Mouse (Mus musculus) spleen, adult 2 months (tissue): Measurements from ENCODE around the gene Tmem267. TPM values are rescaled to one million over a fixed set of nuclear protein-coding genes. Genes with fewer than 3 reads are reported as not detected.
A peak's percentile ranks its signal among the peaks of the same experiment; 100 is the strongest.
"Not testable (repeated sequence)": the region's sequence is repeated elsewhere in the genome, so short reads cannot be mapped to it uniquely, and the experiment has no call there.

Experiments
- DNase-seq, 2 experiments: peaks; one replicate each; pipeline versions ENCODE4 v3.0.0 to v3.0.0-alpha.2; 2012 to 2021; ENCODE audit warnings: low spot score in 2 of 2, low read depth in 1 of 2
- H3K27ac ChIP-seq: fragments of 200-500 bp; 2 replicates; pipeline ENCODE4 v1.5.1; 2012; ENCODE audit warnings: low read length, inconsistent platforms; ENCODE audit not compliant: insufficient read depth
- H3K27me3 ChIP-seq: fragments of 200-500 bp; 2 replicates; pipeline ENCODE4 v1.6.1; 2012; ENCODE audit warnings: mild to moderate bottlenecking, moderate library complexity, low read length, inconsistent platforms; ENCODE audit not compliant: control insufficient read depth, insufficient read depth
- H3K36me3 ChIP-seq: fragments of 200-500 bp; 2 replicates; pipeline ENCODE4 v1.6.1; 2012; ENCODE audit warnings: mild to moderate bottlenecking, low read length, inconsistent platforms; ENCODE audit not compliant: control insufficient read depth, insufficient read depth
- H3K4me1 ChIP-seq: fragments of 200-500 bp; 2 replicates; pipeline ENCODE4 v1.6.1; 2011; ENCODE audit warnings: inconsistent platforms; ENCODE audit not compliant: control insufficient read depth, insufficient read depth, insufficient read length
- H3K4me3 ChIP-seq: fragments of 200-500 bp; 2 replicates; pipeline ENCODE4 v1.5.1; 2011; ENCODE audit warnings: mild to moderate bottlenecking, inconsistent platforms; ENCODE audit not compliant: insufficient read depth, insufficient read length; ENCODE audit errors: extremely low read depth
- CTCF ChIP-seq: fragments of 200-500 bp; IDR thresholded peaks from 2 replicates; pipeline ENCODE4 v1.5.1; 2011; ENCODE audit warnings: mild to moderate bottlenecking, inconsistent platforms; ENCODE audit not compliant: insufficient read depth, insufficient read length, insufficient replicate concordance; ENCODE audit errors: extremely low read depth
- POLR2A ChIP-seq: fragments of 200-500 bp; IDR thresholded peaks from 2 replicates; pipeline ENCODE4 v1.6.1; 2011; ENCODE audit warnings: low read depth, low read length, inconsistent platforms
- WGBS: fragments of 180-500 bp; shearing (Covaris S2); methylation state at CpG from one replicate; pipeline ENCODE4 v1.1.7; 2018; 5-methylcytosine and 5-hydroxymethylcytosine counted together
- polyA plus RNA-seq: library from polyadenylated mRNA; depleted of rRNA; stranded (reverse); fragments of >200 nt; gene quantifications from 2 replicates; pipeline ENCODE4 v1.2.3, GENCODE M21; 2012

Tmem267 gene
- polyA plus RNA-seq, 1 experiment: 2.4 TPM

DNA sequence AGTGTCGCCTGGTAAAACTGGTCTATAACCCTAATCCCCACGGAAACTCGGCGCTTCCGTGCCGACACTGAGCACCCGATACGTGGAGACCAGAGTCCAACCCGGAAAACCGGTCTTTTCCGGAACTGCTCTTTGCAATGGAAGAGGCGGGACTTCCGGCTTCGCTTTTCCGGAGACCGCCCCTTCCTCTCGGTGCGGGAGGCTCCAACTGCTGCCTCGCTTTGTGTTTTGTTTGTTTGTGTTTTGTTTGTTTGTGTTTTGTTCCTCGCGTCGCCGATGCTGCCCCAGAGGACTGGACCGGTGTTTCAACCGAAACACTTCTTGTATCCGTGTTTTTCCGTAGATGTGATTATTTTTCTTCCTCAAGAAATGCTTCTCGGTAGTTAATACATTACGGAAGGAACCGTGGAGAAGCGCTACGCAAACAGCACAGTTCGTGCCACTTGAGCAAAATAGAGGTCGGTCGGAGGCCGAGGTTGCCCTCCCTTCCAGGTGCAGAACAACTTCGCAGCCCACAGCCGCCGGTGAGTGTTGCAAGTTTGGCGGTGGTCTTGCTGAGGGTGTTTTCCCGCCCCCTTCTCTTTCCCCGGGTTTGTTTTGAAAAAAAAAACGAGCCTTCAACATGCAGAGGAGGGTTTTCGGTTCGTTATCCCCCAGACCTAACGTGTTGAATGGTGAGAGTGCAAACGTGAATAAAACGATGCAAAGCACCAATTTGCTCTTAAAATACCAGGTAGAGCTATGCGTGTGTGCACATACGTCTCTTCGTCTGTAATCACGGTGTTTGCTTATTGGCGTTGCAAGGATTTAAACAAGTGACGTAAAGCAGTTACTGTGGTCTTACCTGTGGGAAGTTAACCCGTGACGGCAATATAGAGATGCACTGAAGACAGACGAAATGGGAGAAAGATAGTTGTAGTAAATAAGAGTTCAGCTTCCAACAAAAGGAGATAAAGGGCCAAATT lies 25.0 kb upstream of the Tmem267 start, which contains the start of gene 4833420G17Rik:
4833420G17Rik (plus strand) TSS at position 173 of the 965 bp plus-strand sequence.
- WGBS: 3% methylated on average over 57 of the region's 57 CpGs
- H3K4me3 ChIP-seq: peak within 1 kb of the TSS; percentile 79

GRCm38 (mm10) chr13:119476631-119477030 lies 11.2 kb upstream of the Tmem267 start:
- H3K36me3 ChIP-seq: peaks cover 35% of the 10 kb centered on the region
- WGBS: 91% methylated on average over 9 of the region's 9 CpGs

More for the DNA sequence above, 25.0 kb upstream of the Tmem267 start, which contains the start of gene 4833420G17Rik:
- peak within 1 kb of the TSS; percentile 66 for H3K27ac ChIP-seq
- peaks cover 11% of the 10 kb centered on the region for H3K36me3 ChIP-seq
- peak; percentile 95 for TF ChIP-seq POLR2A
- TF ChIP-seq CTCF: no peak
- peaks cover 2% of the 10 kb centered on the region; the same call in 1 of the 2 replicates for H3K4me1 ChIP-seq
- DNase-seq: peak; percentile 82 to 86
- H3K27me3 ChIP-seq: no peaks in the 10 kb centered on the region

DNA sequence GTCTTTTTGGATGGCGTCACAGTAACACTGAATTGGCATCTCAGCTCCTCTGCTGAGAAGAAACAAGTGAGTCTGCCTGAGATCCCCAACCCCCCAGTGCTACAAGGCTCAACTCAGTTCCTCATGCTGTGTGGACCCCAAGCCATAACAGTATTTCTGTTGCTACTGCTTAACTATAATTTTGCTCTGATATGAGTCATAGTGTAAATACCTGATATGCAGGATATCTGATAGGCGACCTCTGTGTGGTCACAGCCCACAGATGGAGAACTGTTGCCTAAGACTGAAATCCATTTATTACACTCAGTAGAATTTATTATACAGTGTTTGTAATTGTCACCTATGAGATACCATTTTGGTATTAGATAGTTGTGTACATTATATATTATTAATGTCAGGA lies 10.1 kb upstream of the Tmem267 start:
- TF ChIP-seq POLR2A (no peak), CTCF (no peak)
- Histone ChIP-seq H3K4me3 (no peak overlapping the region), H3K4me1 (no peaks in the 10 kb centered on the region), H3K27ac (no peak overlapping the region), H3K27me3 (no peaks in the 10 kb centered on the region), H3K36me3 (peaks cover 32% of the 10 kb centered on the region)
- 89% methylated on average over 2 of the region's 2 CpGs for WGBS
- DNase-seq: no peak

More at GRCm38 (mm10) chr13:119476631-119477030, 11.2 kb upstream of the Tmem267 start:
- H3K4me3 ChIP-seq: no peak overlapping the region
- H3K4me1 ChIP-seq: no peaks in the 10 kb centered on the region
- no peak for DNase-seq
- H3K27me3 ChIP-seq: no peaks in the 10 kb centered on the region
- H3K27ac ChIP-seq: no peak overlapping the region
- TF ChIP-seq POLR2A (no peak), CTCF (no peak)

GRCm38 (mm10) chr13:119487354-119487753 lies 485 bp upstream of the Tmem267 start:
- H3K4me3 ChIP-seq: no peak overlapping the region

GRCm38 (mm10) chr13:119492083-119492482 lies 4.2 kb downstream of the Tmem267 start:
- H3K4me1 ChIP-seq, H3K27me3 ChIP-seq, H3K27ac ChIP-seq, H3K36me3 ChIP-seq, H3K4me3 ChIP-seq, DNase-seq: not testable (repeated sequence)
- WGBS: 90% methylated on average over 10 of the region's 10 CpGs

More at GRCm38 (mm10) chr13:119487354-119487753, 485 bp upstream of the Tmem267 start:
- 69% methylated on average over 7 of the region's 7 CpGs for WGBS
- TF ChIP-seq CTCF (no peak), POLR2A (no peak)
- Histone ChIP-seq H3K27me3 (no peaks in the 10 kb centered on the region), H3K27ac (no peak overlapping the region), H3K4me1 (no peaks in the 10 kb centered on the region), H3K36me3 (peaks cover 10% of the 10 kb centered on the region)
- no peak for DNase-seq

DNA sequence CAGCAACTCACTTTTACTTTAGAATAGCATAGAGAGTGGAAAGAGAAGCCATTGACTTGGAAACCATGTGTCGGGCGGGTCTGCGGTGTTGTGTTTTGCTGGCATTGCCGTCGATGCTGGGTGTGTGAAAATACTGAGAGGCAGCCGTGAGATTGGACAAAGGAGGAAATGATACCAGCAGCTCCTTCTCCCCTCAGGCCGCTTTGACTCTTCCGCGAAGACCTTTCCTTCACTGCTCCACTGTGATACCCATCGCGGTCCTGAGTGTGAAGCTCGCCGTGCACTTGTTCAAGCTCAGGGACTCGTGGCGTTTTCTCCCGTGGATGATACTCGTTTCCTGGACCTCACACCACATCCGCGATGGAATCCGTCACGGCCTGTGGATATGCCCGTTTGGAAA lies 7.1 kb downstream of the Tmem267 start:
- H3K27ac ChIP-seq, DNase-seq, H3K4me3 ChIP-seq, H3K4me1 ChIP-seq, H3K27me3 ChIP-seq, H3K36me3 ChIP-seq: not testable (repeated sequence)
- WGBS: 95% methylated on average over 13 of the region's 22 CpGs

- H3K4me3 ChIP-seq, H3K27me3 ChIP-seq, H3K4me1 ChIP-seq, H3K36me3 ChIP-seq, H3K27ac ChIP-seq: not testable (repeated sequence)
- WGBS: 70% methylated on average over 16 of the region's 16 CpGs
- DNase-seq: peak; percentile 30 to 64
These were observed 108.7 kb downstream of the Tmem267 start for GRCm38 (mm10) chr13:119596321-119597211.

DNA sequence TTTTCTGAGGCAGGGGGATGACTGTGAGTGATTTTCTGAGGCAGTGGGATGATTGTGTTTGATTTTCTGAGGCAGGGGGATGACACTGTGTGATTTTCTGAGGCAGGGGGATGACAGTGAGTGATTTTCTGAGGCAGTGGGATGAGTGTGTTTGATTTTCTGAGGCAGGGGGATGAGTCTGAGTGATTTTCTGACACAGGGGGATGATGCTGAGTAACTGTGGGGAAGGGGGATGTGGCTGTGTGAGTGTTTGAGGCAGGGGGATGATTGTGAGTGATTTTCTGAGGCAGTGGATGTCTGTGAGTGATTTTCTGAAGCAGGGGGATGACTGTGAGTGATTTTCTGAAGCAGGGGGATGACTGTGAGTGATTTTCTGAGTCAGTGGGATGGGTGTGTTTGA lies 110.6 kb downstream of the Tmem267 start:
- H3K4me1 ChIP-seq, H3K4me3 ChIP-seq, H3K27ac ChIP-seq, H3K36me3 ChIP-seq, H3K27me3 ChIP-seq: not testable (repeated sequence)
- DNase-seq: peak; percentile 15 to 55

- not testable (repeated sequence) for H3K27ac ChIP-seq, H3K36me3 ChIP-seq, H3K27me3 ChIP-seq, H3K4me3 ChIP-seq, H3K4me1 ChIP-seq
- WGBS: 66% methylated on average over 12 of the region's 12 CpGs
- peak in 1 of 2 experiments; percentile 25 for DNase-seq
These were observed 111.2 kb downstream of the Tmem267 start for GRCm38 (mm10) chr13:119599066-119599465.
